Mouse (Mus musculus) megakaryocyte, embryonic 14.5 days (primary cell): ENCODE measurements around the gene Ctsd.

Source experiments
- FLI1 ChIP-seq: IDR thresholded peaks from 2 replicates; pipeline ENCODE4 v1.6.1; 2012; ENCODE audit warnings: low read length, inconsistent platforms, mixed read lengths
- GATA1 ChIP-seq: IDR thresholded peaks from 3 replicates; pipeline ENCODE4 v1.6.1; 2012; ENCODE audit warnings: mixed read lengths, low read length, inconsistent platforms, borderline replicate concordance

DNA sequence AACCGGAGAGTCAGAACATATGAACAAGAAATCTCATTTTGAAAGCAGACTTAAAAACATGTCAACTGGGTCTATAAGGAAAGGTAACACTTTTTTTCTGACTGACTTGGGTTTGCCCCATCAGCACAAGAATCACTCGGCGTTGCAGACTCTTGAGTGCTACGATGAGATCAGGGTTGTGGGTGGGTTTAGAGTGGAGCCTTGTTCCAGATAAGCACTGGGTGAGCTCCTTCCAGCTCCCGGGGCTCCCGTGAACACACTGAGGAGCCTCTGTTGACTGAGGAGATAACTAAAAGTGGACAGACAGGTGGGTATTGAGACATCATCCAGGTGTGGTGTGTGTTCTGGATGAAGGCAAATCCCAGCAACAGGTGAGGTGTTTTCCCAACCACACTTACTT lies 25.4 kb upstream of the Ctsd start:
- no peak for TF ChIP-seq GATA1
- no peak for TF ChIP-seq FLI1
